Mouse (Mus musculus) limb, embryonic 11.5 days (tissue): ENCODE measurements around the gene Socs5. TPM values are rescaled to one million over a fixed set of nuclear protein-coding genes. Genes with fewer than 3 reads are reported as not detected.

Source experiments
- ATAC-seq: fragments of 200-750 bp; cut with Nextera tagmentation; 2 replicates; pipeline ENCODE4 v1.8.0; 2017; ENCODE audit warnings: low read depth; ENCODE audit not compliant: insufficient number of reproducible peaks, low FRiP score, low TSS enrichment
- DNase-seq: peaks from one replicate; pipeline ENCODE4 v3.0.0-alpha.2; 2015; ENCODE audit warnings: low spot score
- H3K27ac ChIP-seq: fragments of 300-500 bp; sonication (generic); replicated peaks from 2 replicates; pipeline ENCODE4 v1.5.1; 2014; ENCODE audit warnings: low read depth, mild to moderate bottlenecking, low read length
- H3K27me3 ChIP-seq: fragments of 300-500 bp; sonication (generic); 2 replicates; pipeline ENCODE4 v1.6.1; 2014; ENCODE audit warnings: mild to moderate bottlenecking, low read length, mixed read lengths; ENCODE audit not compliant: control insufficient read depth, insufficient read depth
- H3K36me3 ChIP-seq: fragments of 300-500 bp; sonication (generic); 2 replicates; pipeline ENCODE4 v1.6.1; 2014; ENCODE audit warnings: mild to moderate bottlenecking, low read length, moderate library complexity, mixed read lengths; ENCODE audit not compliant: control insufficient read depth, insufficient read depth
- H3K4me1 ChIP-seq: fragments of 300-500 bp; sonication (generic); 2 replicates; pipeline ENCODE4 v1.6.1; 2014; ENCODE audit warnings: low read length, mixed read lengths; ENCODE audit not compliant: control insufficient read depth, insufficient read depth
- H3K4me2 ChIP-seq: fragments of 300-500 bp; sonication (generic); 2 replicates; pipeline ENCODE4 v1.6.1; 2014; ENCODE audit warnings: low read depth, mild to moderate bottlenecking, moderate library complexity; ENCODE audit not compliant: severe bottlenecking
- H3K4me3 ChIP-seq: fragments of 300-500 bp; sonication (generic); 2 replicates; pipeline ENCODE4 v1.5.1; 2014; ENCODE audit warnings: low read depth, low read length
- H3K9ac ChIP-seq: fragments of 300-500 bp; sonication (generic); 2 replicates; pipeline ENCODE4 v1.6.1; 2014; ENCODE audit warnings: mild to moderate bottlenecking, low read length
- H3K9me3 ChIP-seq: fragments of 300-500 bp; sonication (generic); 2 replicates; pipeline ENCODE4 v1.6.1; 2016; ENCODE audit warnings: low read length; ENCODE audit not compliant: control insufficient read depth
- WGBS: fragments of 180-500 bp; shearing (Covaris S2); extraction: QIAGEN DNeasy Blood & Tissue Kit; methylation state at CpG from one replicate; pipeline ENCODE4 v1.1.7; 2014; 5-methylcytosine and 5-hydroxymethylcytosine counted together
- polyA plus RNA-seq: library from polyadenylated mRNA; unstranded; fragments of >200 nt; fragmentation: Nextera tagmentation; extraction: Ambion mirVana; gene quantifications from 2 replicates; pipeline ENCODE4 v1.2.1, GENCODE M21; 2014

Gene Socs5
- polyA plus RNA-seq, 1 experiment from 2014 or later: 14.4 TPM

DNA sequence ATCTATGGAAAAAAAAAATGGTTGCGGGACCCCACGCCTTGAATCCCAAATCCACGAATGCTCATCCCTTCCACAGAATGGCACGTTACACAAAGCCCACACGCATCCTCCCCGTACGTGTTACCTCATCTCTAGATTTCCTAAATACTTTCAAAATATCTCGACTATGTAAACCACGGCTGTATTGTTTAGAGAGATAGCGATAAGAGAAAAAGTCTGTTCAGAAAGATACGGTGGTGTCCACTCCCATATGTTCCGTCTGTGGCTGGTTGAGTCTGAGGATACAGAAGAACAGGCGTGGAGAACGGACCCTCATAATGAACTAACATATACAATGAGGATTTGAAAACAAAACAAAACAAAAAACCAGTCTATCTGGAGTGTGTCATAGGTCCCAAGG, 51.1 kb downstream of the Socs5 start:
- Histone ChIP-seq H3K27ac (no peak overlapping the region), H3K4me1 (no peaks in the 10 kb centered on the region), H3K4me2 (no peak overlapping the region), H3K36me3 (no peaks in the 10 kb centered on the region), H3K27me3 (no peaks in the 10 kb centered on the region), H3K4me3 (no peak overlapping the region), H3K9me3 (no peaks in the 10 kb centered on the region), H3K9ac (no peak overlapping the region)
- DNase-seq (no peak), ATAC-seq (no peak)
- 93% methylated on average over 14 of the region's 14 CpGs for WGBS

DNA sequence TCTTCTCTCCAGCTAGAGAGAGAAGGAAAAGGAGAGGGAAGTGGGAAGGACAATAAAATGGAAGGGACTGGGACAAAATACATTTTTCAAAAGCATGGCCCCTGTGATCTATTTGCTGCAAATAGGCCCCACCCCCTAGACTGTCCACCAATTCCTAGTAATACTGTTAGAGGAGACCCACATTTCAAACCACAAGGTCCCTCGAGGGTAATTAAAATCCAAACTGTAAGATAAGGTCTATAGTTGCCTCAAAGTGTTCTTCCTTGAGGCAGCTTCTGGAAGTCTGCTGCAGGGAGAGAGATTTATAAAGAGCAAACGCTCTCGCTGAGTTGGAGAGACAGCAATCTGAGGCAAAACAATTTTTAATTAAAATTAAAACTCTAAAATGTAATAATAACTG, 52.8 kb downstream of the Socs5 start:
- ATAC-seq (no peak), DNase-seq (no peak)
- Histone ChIP-seq H3K4me3 (no peak overlapping the region), H3K27me3 (no peaks in the 10 kb centered on the region), H3K9me3 (no peaks in the 10 kb centered on the region), H3K4me1 (no peaks in the 10 kb centered on the region), H3K9ac (no peak overlapping the region), H3K36me3 (no peaks in the 10 kb centered on the region), H3K27ac (no peak overlapping the region), H3K4me2 (no peak overlapping the region)
- 91% methylated on average over 3 of the region's 3 CpGs for WGBS

DNA sequence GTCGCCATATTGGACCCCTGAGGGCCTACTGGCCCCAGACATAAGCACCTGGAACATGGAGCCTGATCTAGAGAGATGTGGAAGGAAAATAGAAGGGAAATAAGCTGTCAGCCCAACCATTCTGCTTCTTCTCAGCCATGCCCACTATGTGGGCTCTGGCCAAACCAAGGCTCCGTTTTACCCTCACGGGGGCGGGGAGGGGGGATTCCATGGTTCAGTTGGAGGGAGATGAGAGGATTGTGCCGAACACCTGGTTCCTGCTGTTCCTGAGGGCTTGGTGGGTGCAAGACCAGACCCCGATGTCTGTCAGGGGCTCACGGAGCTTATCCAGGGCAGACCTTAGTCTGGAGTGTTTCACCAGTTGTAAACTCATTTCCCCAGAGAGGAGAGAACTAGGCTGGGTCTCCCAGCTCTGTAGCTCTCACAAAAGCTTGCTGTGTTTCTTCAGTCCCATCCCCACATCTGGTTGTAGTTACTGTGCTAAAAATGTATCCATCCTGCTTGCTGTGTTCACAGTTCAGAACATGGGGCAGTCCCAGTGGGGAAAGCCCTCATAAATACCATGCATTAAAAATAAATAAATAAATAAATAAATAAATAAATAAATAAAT, 56.9 kb downstream of the Socs5 start:
- H3K9me3 ChIP-seq: no peaks in the 10 kb centered on the region
- no peaks in the 10 kb centered on the region for H3K4me1 ChIP-seq
- no peak overlapping the region for H3K4me3 ChIP-seq
- peak; percentile 36 for DNase-seq
- H3K27me3 ChIP-seq: no peaks in the 10 kb centered on the region
- H3K27ac ChIP-seq: no peak overlapping the region; the same call in 1 of the 2 replicates
- 59% methylated on average over 7 of the region's 7 CpGs for WGBS
- H3K36me3 ChIP-seq: no peaks in the 10 kb centered on the region
- no peak overlapping the region for H3K9ac ChIP-seq
- ATAC-seq: peak; percentile 76
- no peak overlapping the region for H3K4me2 ChIP-seq

DNA sequence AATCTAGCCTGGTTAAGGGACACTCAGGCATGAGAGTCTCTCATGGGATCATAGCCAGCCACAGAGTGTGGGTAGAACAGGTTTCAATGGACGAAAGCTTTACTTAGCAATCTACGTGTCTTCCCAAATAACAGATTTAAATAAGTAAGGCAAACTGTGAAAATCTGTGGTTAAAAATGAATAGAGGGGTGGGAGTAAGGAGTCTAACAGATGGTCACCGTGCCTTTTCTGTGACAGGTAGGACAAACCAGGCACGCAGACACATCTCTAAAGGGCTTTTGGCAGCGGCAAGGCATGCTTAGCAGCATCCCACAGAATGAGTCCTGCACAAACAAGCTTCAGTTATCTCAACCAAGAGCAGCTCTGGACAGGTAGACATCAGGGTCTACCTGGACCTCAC, 59.9 kb downstream of the Socs5 start:
- no peak overlapping the region for H3K9ac ChIP-seq
- DNase-seq: no peak
- no peak overlapping the region for H3K4me3 ChIP-seq
- no peaks in the 10 kb centered on the region for H3K4me1 ChIP-seq
- 94% methylated on average over 5 of the region's 5 CpGs for WGBS
- H3K27me3 ChIP-seq: no peaks in the 10 kb centered on the region
- no peaks in the 10 kb centered on the region for H3K9me3 ChIP-seq
- H3K27ac ChIP-seq: no peak overlapping the region
- ATAC-seq: no peak
- no peak overlapping the region for H3K4me2 ChIP-seq
- no peaks in the 10 kb centered on the region for H3K36me3 ChIP-seq

DNA sequence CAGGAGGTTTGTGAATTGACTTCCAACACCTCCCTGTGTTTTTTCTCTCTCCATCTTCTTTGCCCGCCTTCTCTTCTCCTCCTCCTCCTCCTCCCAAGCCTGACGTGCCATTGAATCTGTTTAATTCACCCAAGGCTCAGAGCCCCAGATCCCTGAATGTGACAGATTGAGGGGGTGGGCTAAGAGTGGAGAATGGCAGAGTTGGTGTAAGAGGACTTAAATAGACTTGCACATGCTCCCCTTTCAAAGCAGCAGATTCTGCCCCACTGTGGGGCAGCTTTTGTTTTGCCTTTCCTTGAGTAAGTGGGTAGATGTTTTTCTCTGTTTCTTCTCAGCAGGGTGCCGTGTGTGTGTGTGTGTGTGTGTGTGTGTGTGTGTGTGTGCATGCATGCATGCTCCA, 61.6 kb downstream of the Socs5 start:
- DNase-seq: no peak
- 55% methylated on average over 3 of the region's 3 CpGs for WGBS
- Histone ChIP-seq H3K27ac (no peak overlapping the region), H3K36me3 (no peaks in the 10 kb centered on the region), H3K4me3 (no peak overlapping the region), H3K4me2 (no peak overlapping the region), H3K4me1 (no peaks in the 10 kb centered on the region), H3K9me3 (no peaks in the 10 kb centered on the region), H3K9ac (no peak overlapping the region), H3K27me3 (no peaks in the 10 kb centered on the region)
- ATAC-seq: no peak

DNA sequence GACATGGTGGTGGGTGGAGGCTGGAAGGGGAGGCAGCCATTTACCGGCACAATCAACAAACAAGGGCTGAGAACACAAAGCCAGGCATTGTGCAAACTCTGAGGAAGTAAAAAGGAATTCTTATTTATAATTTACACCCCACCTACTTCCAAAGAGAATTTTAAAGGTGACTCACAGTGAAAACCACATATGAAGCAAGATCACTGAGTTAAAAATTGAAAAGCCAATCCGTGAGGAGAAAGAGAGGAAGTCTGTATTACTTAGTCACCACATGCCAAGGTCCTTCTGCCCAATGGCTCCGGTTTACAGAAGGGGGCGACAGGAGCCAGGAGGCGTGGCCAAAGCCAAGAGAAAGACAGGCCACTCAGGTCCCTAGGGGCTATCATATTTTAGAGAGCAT, 62.9 kb downstream of the Socs5 start:
- ATAC-seq (no peak), DNase-seq (no peak)
- no peak overlapping the region for H3K9ac ChIP-seq
- H3K4me2 ChIP-seq: no peak overlapping the region
- WGBS: 57% methylated on average over 5 of the region's 5 CpGs
- H3K9me3 ChIP-seq: no peaks in the 10 kb centered on the region
- H3K27ac ChIP-seq: no peak overlapping the region
- H3K36me3 ChIP-seq: no peaks in the 10 kb centered on the region
- no peaks in the 10 kb centered on the region for H3K27me3 ChIP-seq
- no peak overlapping the region for H3K4me3 ChIP-seq
- H3K4me1 ChIP-seq: no peaks in the 10 kb centered on the region

DNA sequence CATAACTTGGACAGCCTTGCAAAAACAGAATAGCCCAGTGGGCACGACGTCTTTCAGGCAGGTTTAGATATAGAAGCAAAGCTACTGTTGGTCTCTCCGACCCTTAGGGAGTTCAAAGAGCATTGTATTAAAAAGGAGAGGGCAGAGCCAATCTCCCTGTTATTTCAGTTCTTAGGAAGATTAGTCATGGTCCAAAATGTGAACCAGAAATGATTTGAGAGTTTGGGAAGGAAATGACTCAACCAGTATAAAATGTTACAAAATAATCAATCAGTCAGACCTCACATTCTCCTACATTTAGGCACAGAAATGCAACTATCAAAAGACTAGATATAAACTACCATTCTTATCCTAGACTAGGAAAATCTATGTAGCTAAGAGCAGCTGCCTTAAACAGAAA, 64.6 kb downstream of the Socs5 start:
- no peak for ATAC-seq
- 77% methylated on average over 3 of the region's 3 CpGs for WGBS

DNA sequence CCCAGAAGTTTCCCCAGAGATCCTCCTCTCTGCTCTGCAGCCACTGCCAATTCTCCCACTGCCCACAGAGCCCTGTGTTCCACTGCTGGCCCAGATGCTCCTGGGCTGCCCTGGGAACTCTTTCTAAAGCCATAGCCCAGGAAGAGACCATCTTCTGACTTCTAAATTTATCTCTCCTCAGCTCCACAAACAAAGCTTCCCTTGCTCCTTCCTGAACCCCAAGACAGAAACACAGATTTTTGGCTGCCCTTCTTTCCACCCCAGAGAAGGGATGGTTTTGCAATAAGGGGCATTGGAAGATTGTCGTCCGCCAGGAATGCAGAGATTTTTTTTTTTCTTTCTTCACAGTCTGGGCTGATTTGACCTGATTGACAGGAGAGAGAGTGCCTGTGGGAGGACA, 66.5 kb downstream of the Socs5 start:
- DNase-seq: no peak
- Histone ChIP-seq H3K9ac (no peak overlapping the region), H3K4me1 (no peaks in the 10 kb centered on the region), H3K27me3 (no peaks in the 10 kb centered on the region), H3K4me3 (no peak overlapping the region), H3K36me3 (no peaks in the 10 kb centered on the region), H3K4me2 (no peak overlapping the region), H3K27ac (no peak overlapping the region), H3K9me3 (no peaks in the 10 kb centered on the region)
- 84% methylated on average over 2 of the region's 2 CpGs for WGBS
- ATAC-seq: no peak

More for the DNA sequence above, 64.6 kb downstream of the Socs5 start:
- Histone ChIP-seq H3K4me2 (no peak overlapping the region), H3K9me3 (no peaks in the 10 kb centered on the region), H3K4me1 (no peaks in the 10 kb centered on the region), H3K4me3 (no peak overlapping the region), H3K27me3 (no peaks in the 10 kb centered on the region), H3K36me3 (no peaks in the 10 kb centered on the region), H3K9ac (no peak overlapping the region), H3K27ac (no peak overlapping the region)
- DNase-seq: no peak

DNA sequence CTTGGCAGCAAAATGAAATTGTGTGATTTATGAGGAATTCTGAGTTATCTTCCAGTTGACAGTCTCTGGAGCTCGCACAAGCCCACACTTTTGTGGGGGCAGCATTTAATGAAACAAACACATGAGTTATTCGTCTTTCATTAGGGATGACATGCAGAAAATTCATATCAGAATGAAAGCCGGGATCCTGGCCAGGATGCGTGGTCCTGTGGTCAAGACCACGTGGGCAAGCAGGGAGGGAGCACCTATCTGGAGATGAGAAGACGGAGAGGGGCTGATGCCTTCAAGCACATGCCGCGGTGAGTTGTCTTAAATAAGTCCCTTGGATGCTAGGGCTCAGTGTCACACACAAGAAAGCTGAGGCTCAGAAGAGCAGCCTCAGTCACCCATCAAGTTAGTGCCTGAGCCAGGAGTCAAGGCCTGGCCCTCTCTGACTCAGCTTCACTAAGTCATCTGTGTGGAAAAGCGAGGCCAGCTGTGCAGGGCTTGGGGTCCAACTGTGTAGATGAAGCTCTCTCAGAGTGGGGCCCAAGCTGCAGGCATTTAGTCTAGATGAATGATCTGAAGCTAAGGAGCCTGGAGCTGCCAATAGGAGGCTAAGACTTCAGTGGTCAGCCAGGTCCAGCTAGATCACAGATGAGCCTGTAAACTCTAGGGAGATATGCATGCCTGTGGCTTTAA, 67.3 kb downstream of the Socs5 start:
- WGBS: 86% methylated on average over 9 of the region's 9 CpGs
- DNase-seq: no peak

More for the DNA sequence above, 67.3 kb downstream of the Socs5 start:
- Histone ChIP-seq H3K4me1 (no peaks in the 10 kb centered on the region), H3K9ac (no peak overlapping the region), H3K27ac (no peak overlapping the region), H3K4me3 (no peak overlapping the region), H3K36me3 (no peaks in the 10 kb centered on the region), H3K9me3 (no peaks in the 10 kb centered on the region), H3K4me2 (no peak overlapping the region), H3K27me3 (no peaks in the 10 kb centered on the region)
- ATAC-seq: no peak
